Mouse (Mus musculus) kidney, embryonic 15.5 days (tissue): Measurements from ENCODE around the gene Olfr1375. TPM values are rescaled to one million over a fixed set of nuclear protein-coding genes. Genes with fewer than 3 reads are reported as not detected.

Experiments
- ATAC-seq: fragments of 200-750 bp; cut with Nextera tagmentation; replicated peaks from 2 replicates; pipeline ENCODE4 v1.8.0; 2017; ENCODE audit warnings: moderate TSS enrichment; ENCODE audit not compliant: low FRiP score
- H3K27ac ChIP-seq: fragments of 300-500 bp; sonication (generic); 2 replicates; pipeline ENCODE4 v1.5.1; 2015; ENCODE audit warnings: mild to moderate bottlenecking, inconsistent platforms
- H3K27me3 ChIP-seq: fragments of 300-500 bp; sonication (generic); 2 replicates; pipeline ENCODE4 v1.6.1; 2015; ENCODE audit warnings: inconsistent platforms
- H3K36me3 ChIP-seq: fragments of 300-500 bp; sonication (generic); 2 replicates; pipeline ENCODE4 v1.6.1; 2015; ENCODE audit warnings: inconsistent platforms
- H3K4me1 ChIP-seq: fragments of 300-500 bp; sonication (generic); 2 replicates; pipeline ENCODE4 v1.6.1; 2015; ENCODE audit warnings: inconsistent platforms
- H3K4me2 ChIP-seq: fragments of 300-500 bp; sonication (generic); 2 replicates; pipeline ENCODE4 v1.6.1; 2015; ENCODE audit warnings: moderate library complexity, mild to moderate bottlenecking, inconsistent platforms
- H3K4me3 ChIP-seq: fragments of 300-500 bp; sonication (generic); replicated peaks from 2 replicates; pipeline ENCODE4 v1.5.1; 2015; ENCODE audit warnings: mild to moderate bottlenecking, inconsistent platforms
- H3K9ac ChIP-seq: fragments of 300-500 bp; sonication (generic); 2 replicates; pipeline ENCODE4 v1.6.1; 2015; ENCODE audit warnings: mild to moderate bottlenecking, inconsistent platforms
- H3K9me3 ChIP-seq: fragments of 300-500 bp; sonication (generic); replicated peaks from 2 replicates; pipeline ENCODE4 v1.6.1; 2016; ENCODE audit warnings: inconsistent platforms
- WGBS: fragments of 180-500 bp; shearing (Covaris S2); methylation state at CpG from one replicate; pipeline ENCODE4 v1.1.7; 2015; ENCODE audit warnings: mixed read lengths; 5-methylcytosine and 5-hydroxymethylcytosine counted together
- polyA plus RNA-seq: library from polyadenylated mRNA; unstranded; fragments of >200 nt; fragmentation: Nextera tagmentation; extraction: Ambion mirVana; gene quantifications from 2 replicates; pipeline ENCODE4 v1.2.1, GENCODE M21; 2015

Olfr1375 gene
- polyA plus RNA-seq, 1 experiment from 2014 or later, result not detected

DNA sequence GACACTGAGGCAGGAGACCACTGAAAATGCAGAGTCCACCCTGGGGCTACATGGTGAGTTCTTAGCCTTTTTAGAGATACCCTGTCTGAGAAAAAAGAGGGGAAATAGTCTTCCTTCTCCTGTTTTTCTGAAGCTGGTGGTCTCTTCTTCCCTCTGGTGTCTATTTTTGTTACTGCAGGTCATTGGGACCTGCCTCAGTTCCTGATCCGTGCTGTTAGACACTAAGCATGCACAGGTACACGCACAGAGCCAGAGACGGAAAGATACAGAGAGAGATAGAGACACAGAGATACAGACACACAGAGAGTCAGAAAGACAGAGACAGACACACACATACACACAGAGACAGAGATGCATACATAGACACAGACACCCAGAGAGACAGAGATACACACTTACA, 5.3 kb downstream of the Olfr1375 start:
- H3K36me3 ChIP-seq, result no peaks in the 10 kb centered on the region
- no peaks in the 10 kb centered on the region for H3K27me3 ChIP-seq
- no peak overlapping the region for H3K9ac ChIP-seq
- no peaks in the 10 kb centered on the region for H3K9me3 ChIP-seq
- no peak overlapping the region for H3K4me2 ChIP-seq
- no peak overlapping the region for H3K4me3 ChIP-seq
- ATAC-seq, result no peak
- H3K27ac ChIP-seq, result no peak overlapping the region
- no peaks in the 10 kb centered on the region for H3K4me1 ChIP-seq
- 47% methylated on average over 3 of the region's 3 CpGs for WGBS

DNA sequence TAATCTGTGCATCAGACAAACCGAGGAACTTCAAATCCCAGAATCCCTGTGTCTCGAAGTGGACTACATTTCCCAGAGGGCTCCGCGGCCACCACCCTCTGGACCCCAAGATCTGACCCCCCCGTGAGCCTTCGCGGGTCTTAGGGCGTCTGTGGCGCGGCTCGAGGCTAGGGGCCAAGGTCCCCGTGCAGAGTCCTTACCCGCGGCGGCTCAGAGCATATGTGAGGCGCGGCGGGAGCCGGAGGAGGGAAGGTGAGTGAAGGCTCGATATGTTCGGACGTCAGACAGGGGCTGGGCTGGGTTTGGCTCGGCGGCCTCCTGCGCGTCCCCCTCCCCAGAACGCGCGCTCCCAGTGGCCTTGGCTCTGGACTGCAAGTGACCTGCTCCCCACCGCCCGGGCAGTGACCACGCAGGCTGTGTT, 11.3 kb downstream of the Olfr1375 start, which contains the start of gene Zfp354a:
Gene Zfp354a, plus strand, starts transcription at position 107 of the 421 bp plus-strand sequence.
- Histone ChIP-seq H3K4me3 (peak within 1 kb of the TSS; percentile 67), H3K9ac (peak within 1 kb of the TSS; percentile 61), H3K4me2 (peak within 1 kb of the TSS; percentile 83), H3K4me1 (peaks cover 8% of the 10 kb centered on the region), H3K27me3 (no peaks in the 10 kb centered on the region), H3K27ac (peak within 1 kb of the TSS; percentile 59; the same call in 1 of the 2 replicates), H3K36me3 (peaks cover 28% of the 10 kb centered on the region), H3K9me3 (no peaks in the 10 kb centered on the region)
- peak; percentile 96 for ATAC-seq
- WGBS, result 0% methylated on average over 32 of the region's 32 CpGs

DNA sequence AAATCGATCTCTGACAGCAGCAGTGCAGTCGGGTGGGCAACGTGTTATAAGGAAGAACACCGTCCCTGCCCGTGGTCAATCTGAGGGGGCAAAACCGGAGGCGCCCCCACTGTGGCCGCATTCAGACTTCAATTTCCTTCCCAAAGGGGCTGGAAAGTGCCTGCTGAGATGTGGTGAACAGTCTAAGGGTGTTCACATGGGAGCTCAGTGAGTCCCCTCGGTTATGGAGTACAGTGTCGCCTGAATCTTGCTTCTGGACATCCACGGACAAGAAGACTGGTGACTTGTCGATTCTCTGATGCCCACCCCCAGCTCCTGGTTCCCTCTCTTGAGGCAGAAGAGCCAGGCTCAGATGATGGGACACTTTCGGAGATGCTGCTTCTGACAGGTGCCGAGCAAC, 11.7 kb downstream of the Olfr1375 start:
- Histone ChIP-seq H3K27ac (peak overlapping the region; percentile 59; the same call in 1 of the 2 replicates), H3K36me3 (peaks cover 33% of the 10 kb centered on the region), H3K9me3 (no peaks in the 10 kb centered on the region), H3K4me1 (peaks cover 8% of the 10 kb centered on the region), H3K9ac (peak overlapping the region; percentile 61), H3K4me3 (peak overlapping the region; percentile 67), H3K4me2 (peak overlapping the region; percentile 83), H3K27me3 (no peaks in the 10 kb centered on the region)
- no peak; the same call in 1 of the 2 replicates for ATAC-seq
- WGBS, result 15% methylated on average over 14 of the region's 14 CpGs

DNA sequence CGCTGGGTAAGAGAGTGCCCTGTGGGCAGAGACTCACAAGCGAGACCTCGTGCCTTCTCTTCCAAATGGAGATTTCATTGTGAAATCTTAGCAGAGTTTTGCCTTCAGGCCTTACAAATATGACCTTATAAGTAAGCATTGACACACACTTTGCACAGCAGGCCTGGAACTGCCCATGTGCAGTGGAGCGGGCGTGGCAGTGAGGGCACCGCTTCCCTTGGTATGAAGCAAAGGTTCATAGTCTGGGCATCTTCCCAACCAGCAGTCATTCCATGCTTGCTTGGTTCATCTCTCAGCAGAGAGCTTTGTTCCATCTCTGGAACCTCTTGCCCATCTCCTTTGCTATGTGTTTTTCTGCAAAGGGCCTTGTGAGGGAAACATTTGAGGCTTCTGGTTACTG, 13.1 kb downstream of the Olfr1375 start:
- Histone ChIP-seq H3K4me2 (no peak overlapping the region), H3K36me3 (peaks cover 44% of the 10 kb centered on the region), H3K27me3 (no peaks in the 10 kb centered on the region), H3K4me3 (no peak overlapping the region), H3K9ac (no peak overlapping the region), H3K9me3 (no peaks in the 10 kb centered on the region), H3K4me1 (peaks cover 8% of the 10 kb centered on the region), H3K27ac (no peak overlapping the region)
- ATAC-seq, result no peak
- WGBS, result 95% methylated on average over 6 of the region's 6 CpGs

DNA sequence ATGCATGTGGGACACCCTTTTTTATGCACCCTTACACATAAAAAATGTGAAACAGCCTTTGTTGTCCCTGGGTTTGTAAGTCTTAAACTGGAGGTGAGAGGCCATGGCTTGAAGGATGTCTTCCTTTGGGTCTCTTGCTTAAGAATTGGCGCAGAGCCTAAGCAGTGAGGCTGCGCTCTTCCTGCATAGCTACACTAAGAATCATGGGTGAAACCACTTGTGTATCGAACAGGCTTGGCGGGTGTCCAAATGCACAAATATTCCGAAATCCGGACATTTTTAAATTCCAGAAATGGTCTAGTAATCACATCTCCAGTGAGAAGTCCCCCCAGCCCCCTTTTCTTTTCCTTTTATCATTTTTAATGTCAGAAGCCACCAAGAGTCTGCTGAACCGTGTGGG, 15.4 kb downstream of the Olfr1375 start:
- peaks cover 8% of the 10 kb centered on the region for H3K4me1 ChIP-seq
- whole genome bisulfite sequencing, result 68% methylated on average over 7 of the region's 7 CpGs
- no peaks in the 10 kb centered on the region for H3K9me3 ChIP-seq
- no peak overlapping the region for H3K4me3 ChIP-seq
- ATAC-seq, result no peak
- no peak overlapping the region for H3K9ac ChIP-seq
- H3K27me3 ChIP-seq, result no peaks in the 10 kb centered on the region
- no peak overlapping the region for H3K4me2 ChIP-seq
- H3K36me3 ChIP-seq, result peaks cover 67% of the 10 kb centered on the region
- H3K27ac ChIP-seq, result no peak overlapping the region

DNA sequence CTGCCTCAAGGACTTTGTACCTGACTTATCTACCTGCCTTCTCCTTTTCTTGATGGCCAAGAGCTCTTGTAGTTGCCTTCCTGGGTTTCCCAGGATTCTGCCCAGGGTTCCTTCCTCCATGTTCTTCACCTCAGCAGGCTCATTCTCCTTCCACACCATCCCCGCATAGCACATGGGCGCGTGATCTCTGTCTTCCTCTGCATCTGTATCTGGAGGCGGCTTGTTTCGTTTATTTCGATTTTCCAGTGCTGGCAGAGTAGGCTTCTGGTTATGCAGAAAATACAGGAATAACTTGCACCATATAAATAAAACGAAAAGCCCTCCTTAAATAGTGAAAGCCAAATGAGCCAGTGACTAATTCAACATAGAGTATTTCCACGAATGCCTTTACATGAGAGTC, 15.9 kb downstream of the Olfr1375 start:
- H3K9me3 ChIP-seq, result no peaks in the 10 kb centered on the region
- H3K27ac ChIP-seq, result no peak overlapping the region
- WGBS, result 96% methylated on average over 8 of the region's 8 CpGs
- ATAC-seq, result no peak
- no peaks in the 10 kb centered on the region for H3K27me3 ChIP-seq
- no peak overlapping the region for H3K9ac ChIP-seq
- H3K4me3 ChIP-seq, result no peak overlapping the region
- peaks cover 8% of the 10 kb centered on the region for H3K4me1 ChIP-seq
- peaks cover 72% of the 10 kb centered on the region for H3K36me3 ChIP-seq
- no peak overlapping the region for H3K4me2 ChIP-seq

- ATAC-seq, result no peak
- H3K4me1 ChIP-seq, result no peaks in the 10 kb centered on the region; the same call in 1 of the 2 replicates
- no peak overlapping the region for H3K4me3 ChIP-seq
- WGBS, result 42% methylated on average over 7 of the region's 7 CpGs
- H3K27ac ChIP-seq, result no peak overlapping the region
- H3K9ac ChIP-seq, result no peak overlapping the region
- H3K4me2 ChIP-seq, result no peak overlapping the region
- H3K9me3 ChIP-seq, result no peaks in the 10 kb centered on the region
- no peaks in the 10 kb centered on the region for H3K36me3 ChIP-seq
- H3K27me3 ChIP-seq, result peaks cover 7% of the 10 kb centered on the region; the same call in 1 of the 2 replicates
These were observed 36.6 kb downstream of the Olfr1375 start for GRCm38 (mm10) chr11:51084527-51084926.

GRCm38 (mm10) chr11:51085269-51085668, 37.4 kb downstream of the Olfr1375 start:
- ATAC-seq, result no peak
- Histone ChIP-seq H3K4me3 (no peak overlapping the region), H3K36me3 (no peaks in the 10 kb centered on the region), H3K9me3 (no peaks in the 10 kb centered on the region), H3K27me3 (peaks cover 7% of the 10 kb centered on the region; the same call in 1 of the 2 replicates), H3K9ac (no peak overlapping the region), H3K4me1 (no peaks in the 10 kb centered on the region; the same call in 1 of the 2 replicates), H3K4me2 (no peak overlapping the region), H3K27ac (no peak overlapping the region)
- 51% methylated on average over 13 of the region's 13 CpGs for WGBS

Other genes with a start within 250 kb of the Olfr1375 start
- gene Zfp354c, start 220.4 kb upstream of the Olfr1375 start, polyA plus RNA-seq, result 29.3 and 31.3 TPM in 2 replicates
- 0.76 and 0.91 TPM in 2 replicates for gene Zfp879, start 206.6 kb upstream of the Olfr1375 start, polyA plus RNA-seq
- not detected in 2 replicates for gene Grm6, start 197.4 kb upstream of the Olfr1375 start, polyA plus RNA-seq
- 8.5 and 9.6 TPM in 2 replicates for gene Zfp454, start 160.5 kb upstream of the Olfr1375 start, polyA plus RNA-seq
- 13.9 and 14.5 TPM in 2 replicates for gene Zfp2, start 131.9 kb upstream of the Olfr1375 start, polyA plus RNA-seq
- 1.5 and 1.6 TPM in 2 replicates for gene Zfp354b, start 116.5 kb upstream of the Olfr1375 start, polyA plus RNA-seq
- not detected in 2 replicates for gene 4933414I15Rik, start 104.3 kb upstream of the Olfr1375 start, polyA plus RNA-seq
- not detected in 2 replicates for gene Prop1, start 94.3 kb upstream of the Olfr1375 start, polyA plus RNA-seq
- gene Olfr1378, start 81.6 kb upstream of the Olfr1375 start, polyA plus RNA-seq, result not detected in 2 replicates
- gene Olfr1377, start 66.1 kb upstream of the Olfr1375 start, polyA plus RNA-seq, result not detected in 2 replicates
- gene Olfr51, start 44.5 kb upstream of the Olfr1375 start, polyA plus RNA-seq, result not detected in 2 replicates
- gene Olfr54, start 33.9 kb upstream of the Olfr1375 start, polyA plus RNA-seq, result not detected in 2 replicates
- 9.7 and 12.7 TPM in 2 replicates for gene Zfp354a, start 11.1 kb downstream of the Olfr1375 start, polyA plus RNA-seq
- not detected in 2 replicates for gene Gm12569, start 172.4 kb downstream of the Olfr1375 start, polyA plus RNA-seq
- 110 and 121 TPM in 2 replicates for gene Clk4, start 213.6 kb downstream of the Olfr1375 start, polyA plus RNA-seq
- gene BC049762, start 214.9 kb downstream of the Olfr1375 start, polyA plus RNA-seq, result 0.84 and 1.4 TPM in 2 replicates
- 9.6 and 11.5 TPM in 2 replicates for gene Col23a1, start 241.8 kb downstream of the Olfr1375 start, polyA plus RNA-seq